Mouse (Mus musculus) embryonic facial prominence, embryonic 13.5 days (tissue): Measurements from ENCODE around the gene Fkbp1a. TPM values are rescaled to one million over a fixed set of nuclear protein-coding genes. Genes with fewer than 3 reads are reported as not detected.

ENCODE experiments used
- ATAC-seq: fragments of 200-750 bp; cut with Nextera tagmentation; 2 replicates; pipeline ENCODE4 v1.8.0; 2017; ENCODE audit warnings: low read depth; ENCODE audit not compliant: insufficient number of reproducible peaks, insufficient read depth, low FRiP score, low TSS enrichment
- H3K27ac ChIP-seq: fragments of 300-500 bp; sonication (generic); 2 replicates; pipeline ENCODE4 v1.5.1; 2015; ENCODE audit warnings: moderate library complexity, mild to moderate bottlenecking, inconsistent platforms
- H3K27me3 ChIP-seq: fragments of 300-500 bp; sonication (generic); 2 replicates; pipeline ENCODE4 v1.6.1; 2015; ENCODE audit warnings: mild to moderate bottlenecking, inconsistent platforms
- H3K36me3 ChIP-seq: fragments of 300-500 bp; sonication (generic); 2 replicates; pipeline ENCODE4 v1.6.1; 2015; ENCODE audit warnings: mild to moderate bottlenecking, inconsistent platforms
- H3K4me1 ChIP-seq: fragments of 300-500 bp; sonication (generic); 2 replicates; pipeline ENCODE4 v1.6.1; 2015; ENCODE audit warnings: inconsistent platforms
- H3K4me2 ChIP-seq: fragments of 300-500 bp; sonication (generic); 2 replicates; pipeline ENCODE4 v1.6.1; 2015; ENCODE audit warnings: moderate library complexity, mild to moderate bottlenecking, inconsistent platforms
- H3K4me3 ChIP-seq: fragments of 300-500 bp; sonication (generic); 2 replicates; pipeline ENCODE4 v1.5.1; 2015; ENCODE audit warnings: mild to moderate bottlenecking, inconsistent platforms
- H3K9ac ChIP-seq: fragments of 300-500 bp; sonication (generic); 2 replicates; pipeline ENCODE4 v1.6.1; 2015; ENCODE audit warnings: mild to moderate bottlenecking, inconsistent platforms
- H3K9me3 ChIP-seq: fragments of 300-500 bp; sonication (generic); 2 replicates; pipeline ENCODE4 v1.6.1; 2016; ENCODE audit warnings: inconsistent platforms
- WGBS: fragments of 180-500 bp; shearing (Covaris S2); methylation state at CpG from one replicate; pipeline ENCODE4 v1.1.7; 2015; ENCODE audit warnings: mixed read lengths; 5-methylcytosine and 5-hydroxymethylcytosine counted together
- polyA plus RNA-seq: library from polyadenylated mRNA; unstranded; fragments of >200 nt; fragmentation: Nextera tagmentation; extraction: Ambion mirVana; gene quantifications from 2 replicates; pipeline ENCODE4 v1.2.1, GENCODE M21; 2015

The Fkbp1a gene
- polyA plus RNA-seq, 1 experiment from 2014 or later, result 479 TPM

DNA sequence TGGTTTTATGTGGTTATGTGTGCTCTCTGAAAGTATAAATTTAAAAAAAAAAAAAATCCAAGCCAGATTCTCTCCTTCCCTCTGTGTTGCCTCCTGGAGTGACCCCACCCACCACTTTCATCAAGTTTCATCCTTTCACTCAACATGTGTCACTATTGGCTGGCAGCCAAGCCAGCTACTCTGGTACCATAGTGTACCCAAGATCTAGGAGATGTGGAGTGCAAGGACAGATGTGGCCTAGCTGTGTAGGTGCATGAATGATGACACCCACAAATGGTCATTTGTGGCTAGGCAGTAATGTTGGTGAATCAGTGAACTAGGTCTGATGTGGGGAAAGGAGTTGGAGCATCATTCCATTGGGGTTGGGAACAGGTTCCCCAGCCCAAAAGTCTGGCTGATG lies 13.1 kb upstream of the Fkbp1a start:
- H3K9me3 ChIP-seq, result no peaks in the 10 kb centered on the region
- H3K36me3 ChIP-seq, result no peaks in the 10 kb centered on the region
- H3K4me1 ChIP-seq, result no peaks in the 10 kb centered on the region
- no peak overlapping the region for H3K4me2 ChIP-seq
- ATAC-seq, result no peak
- H3K4me3 ChIP-seq, result no peak overlapping the region
- H3K27me3 ChIP-seq, result no peaks in the 10 kb centered on the region
- no peak overlapping the region for H3K9ac ChIP-seq
- no peak overlapping the region for H3K27ac ChIP-seq

DNA sequence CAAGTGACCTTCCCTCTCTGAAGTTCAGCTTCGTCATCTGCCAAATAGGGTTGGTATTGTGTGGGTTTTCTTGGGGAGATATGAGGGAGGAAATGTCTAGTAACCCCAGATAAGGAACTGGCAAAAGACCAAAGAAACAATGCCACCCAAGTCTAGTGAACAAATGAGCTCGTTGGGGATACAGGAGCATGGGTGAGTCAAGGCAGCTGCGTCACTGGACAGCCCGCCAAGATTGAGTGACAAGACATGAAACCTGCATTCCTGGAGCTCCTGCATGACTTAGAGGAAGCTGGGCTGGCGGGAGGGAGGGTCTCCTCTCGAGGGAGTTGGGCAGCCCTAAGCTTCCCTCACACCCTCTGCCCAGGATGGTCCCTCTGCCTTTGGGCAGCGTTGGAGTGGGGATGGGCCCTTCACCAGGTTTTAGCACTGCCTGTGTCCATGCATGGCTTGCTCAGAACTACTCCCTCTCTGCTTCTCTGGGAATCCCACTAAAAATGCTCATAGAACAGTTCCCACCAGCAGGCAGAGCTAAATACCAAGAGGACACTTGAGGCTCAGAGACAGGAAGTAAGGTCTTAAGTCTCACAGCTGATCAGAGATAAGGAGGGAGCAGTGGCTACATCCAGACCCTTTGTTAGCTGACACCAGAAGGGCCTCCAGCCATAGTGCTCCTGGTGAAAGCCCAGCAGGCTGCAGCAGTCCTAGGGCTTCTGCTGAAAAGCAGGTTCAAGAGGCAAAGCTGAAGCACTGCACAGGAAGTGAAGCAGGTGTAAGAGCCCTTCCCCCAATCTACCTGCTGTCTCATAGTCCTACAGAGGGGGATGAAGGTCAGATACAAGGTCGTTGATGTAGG lies 11.7 kb upstream of the Fkbp1a start:
- no peaks in the 10 kb centered on the region for H3K4me1 ChIP-seq
- no peak overlapping the region for H3K4me2 ChIP-seq
- H3K27ac ChIP-seq, result no peak overlapping the region
- no peak overlapping the region for H3K9ac ChIP-seq
- H3K4me3 ChIP-seq, result no peak overlapping the region
- 50% methylated on average over 8 of the region's 8 CpGs for WGBS
- ATAC-seq, result no peak
- no peaks in the 10 kb centered on the region for H3K27me3 ChIP-seq
- no peaks in the 10 kb centered on the region for H3K9me3 ChIP-seq
- H3K36me3 ChIP-seq, result no peaks in the 10 kb centered on the region

- Histone ChIP-seq H3K27me3 (no peaks in the 10 kb centered on the region), H3K36me3 (no peaks in the 10 kb centered on the region), H3K4me1 (peaks cover 6% of the 10 kb centered on the region; the same call in 1 of the 2 replicates), H3K4me3 (no peak overlapping the region), H3K27ac (no peak overlapping the region), H3K9me3 (no peaks in the 10 kb centered on the region), H3K4me2 (no peak overlapping the region), H3K9ac (no peak overlapping the region)
- 85% methylated on average over 6 of the region's 6 CpGs for WGBS
- ATAC-seq, result no peak
Observed at GRCm38 (mm10) chr2:151533632-151534031, 8.7 kb upstream of the Fkbp1a start.

- ATAC-seq, result no peak
- 68% methylated on average over 1 of the region's 1 CpGs for WGBS
- Histone ChIP-seq H3K9ac (0 out of 2 replicates have a peak overlapping the region, but pooled peaks have one; percentile 16), H3K4me1 (peaks cover 6% of the 10 kb centered on the region; the same call in 1 of the 2 replicates), H3K9me3 (no peaks in the 10 kb centered on the region), H3K4me3 (no peak overlapping the region), H3K4me2 (no peak overlapping the region), H3K27me3 (no peaks in the 10 kb centered on the region), H3K36me3 (no peaks in the 10 kb centered on the region), H3K27ac (peak overlapping the region; percentile 60; the same call in 1 of the 2 replicates)
Observed at GRCm38 (mm10) chr2:151535961-151536617, 6.2 kb upstream of the Fkbp1a start.

DNA sequence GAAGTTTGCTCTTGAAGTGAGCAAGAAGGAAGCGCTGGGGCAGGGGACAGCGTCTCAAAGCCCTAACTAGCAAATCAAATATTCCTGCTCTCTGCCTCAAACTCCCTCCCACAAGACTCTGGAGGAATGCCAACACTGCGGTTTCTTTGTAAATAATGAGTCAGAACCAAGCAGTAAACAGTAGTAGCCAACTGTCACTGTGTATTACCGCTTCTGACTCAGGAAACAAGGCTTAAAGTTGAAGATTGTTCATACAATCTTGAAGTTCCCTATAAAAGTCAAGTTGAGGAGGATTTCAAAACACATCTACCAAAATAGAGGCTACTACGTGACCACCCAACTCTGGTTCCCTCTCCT lies 5.7 kb upstream of the Fkbp1a start:
- WGBS, result 51% methylated on average over 5 of the region's 5 CpGs
- ATAC-seq, result no peak
- Histone ChIP-seq H3K4me2 (no peak overlapping the region), H3K27me3 (no peaks in the 10 kb centered on the region), H3K4me1 (peaks cover 9% of the 10 kb centered on the region), H3K36me3 (no peaks in the 10 kb centered on the region), H3K4me3 (no peak overlapping the region), H3K9me3 (no peaks in the 10 kb centered on the region), H3K9ac (0 out of 2 replicates have a peak overlapping the region, but pooled peaks have one; percentile 16), H3K27ac (peak overlapping the region; percentile 60; the same call in 1 of the 2 replicates)

- peaks cover 16% of the 10 kb centered on the region for H3K4me1 ChIP-seq
- H3K9me3 ChIP-seq, result no peaks in the 10 kb centered on the region
- H3K27ac ChIP-seq, result no peak overlapping the region
- H3K36me3 ChIP-seq, result no peaks in the 10 kb centered on the region
- ATAC-seq, result no peak
- no peak overlapping the region for H3K9ac ChIP-seq
- H3K4me3 ChIP-seq, result no peak overlapping the region
- WGBS, result 63% methylated on average over 4 of the region's 4 CpGs
- H3K4me2 ChIP-seq, result no peak overlapping the region
- H3K27me3 ChIP-seq, result no peaks in the 10 kb centered on the region
Observed at GRCm38 (mm10) chr2:151538646-151539045, 3.6 kb upstream of the Fkbp1a start.

DNA sequence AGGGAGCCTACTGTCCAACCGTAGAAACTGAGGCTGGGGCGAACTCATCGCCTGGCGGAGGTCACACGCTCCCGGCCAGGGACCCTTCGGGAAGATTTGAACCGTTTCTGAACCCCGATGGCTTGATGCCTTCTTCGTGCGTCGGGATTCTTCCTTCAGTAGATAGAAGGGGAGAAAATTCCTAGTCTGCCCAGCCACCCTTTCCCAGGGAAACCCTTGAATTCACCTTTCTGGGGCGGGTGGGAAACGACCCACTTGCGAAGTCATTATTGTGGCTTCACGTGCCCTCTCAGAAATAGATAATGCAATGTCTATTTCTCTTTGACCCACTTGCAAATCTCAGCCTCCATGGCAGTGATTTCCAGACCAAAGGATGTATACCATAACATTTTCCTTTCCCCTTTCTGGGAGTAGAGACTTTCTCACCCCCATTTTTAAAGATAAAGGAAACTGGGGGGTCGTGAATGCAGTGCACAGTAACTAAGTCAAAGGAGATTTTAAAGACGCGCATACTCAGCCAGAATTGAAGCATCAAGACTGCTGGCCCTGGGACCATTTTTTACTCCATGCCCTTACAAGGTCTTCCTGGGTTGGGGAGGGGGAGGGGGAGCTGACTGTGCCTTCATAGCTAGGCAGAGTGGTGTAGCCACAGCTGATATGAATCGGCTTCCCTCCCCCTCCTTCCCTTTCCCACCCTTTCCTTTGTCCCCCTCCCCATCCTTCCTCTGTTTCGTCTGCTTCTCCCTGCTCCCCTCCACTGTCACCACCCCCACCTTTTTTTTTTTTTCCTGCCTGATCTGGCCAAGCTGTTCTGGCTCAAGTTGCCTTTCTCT lies 996 bp downstream of the Fkbp1a start:
- Histone ChIP-seq H3K9me3 (no peaks in the 10 kb centered on the region), H3K4me1 (peaks cover 31% of the 10 kb centered on the region), H3K4me3 (peak overlapping the region; percentile 98), H3K27ac (peak overlapping the region; percentile 86), H3K36me3 (peaks cover 38% of the 10 kb centered on the region), H3K4me2 (peak overlapping the region; percentile 76), H3K27me3 (no peaks in the 10 kb centered on the region), H3K9ac (peak overlapping the region; percentile 93)
- no peak for ATAC-seq
- 1% methylated on average over 21 of the region's 21 CpGs for WGBS

DNA sequence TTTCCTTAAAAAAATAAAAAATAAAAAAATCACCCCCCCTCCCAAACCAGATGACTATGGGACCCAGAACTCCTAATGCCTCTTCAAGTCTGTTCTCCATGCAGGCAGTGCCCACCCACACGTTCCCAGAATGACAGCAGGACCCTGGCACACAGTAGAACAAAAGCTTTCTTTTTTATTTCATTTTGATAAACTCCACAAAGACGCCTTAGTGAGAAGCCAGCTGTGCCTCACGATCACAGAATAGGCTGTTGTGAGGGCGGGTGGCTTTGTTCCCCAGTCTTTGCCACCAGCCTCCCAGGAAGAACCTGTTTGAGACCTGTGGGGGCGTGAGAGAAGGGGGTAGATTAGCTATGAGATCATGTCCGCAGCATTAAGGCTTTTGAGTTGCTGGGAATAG lies 2.4 kb downstream of the Fkbp1a start:
- peak overlapping the region; percentile 76 for H3K4me2 ChIP-seq
- no peaks in the 10 kb centered on the region for H3K9me3 ChIP-seq
- no peak overlapping the region for H3K27ac ChIP-seq
- ATAC-seq, result no peak
- peak overlapping the region; percentile 32; the same call in 1 of the 2 replicates for H3K9ac ChIP-seq
- H3K36me3 ChIP-seq, result peaks cover 49% of the 10 kb centered on the region
- H3K4me1 ChIP-seq, result peaks cover 31% of the 10 kb centered on the region
- 65% methylated on average over 6 of the region's 6 CpGs for WGBS
- peak overlapping the region; percentile 98; the same call in 1 of the 2 replicates for H3K4me3 ChIP-seq
- H3K27me3 ChIP-seq, result no peaks in the 10 kb centered on the region

- Histone ChIP-seq H3K27ac (no peak overlapping the region), H3K4me1 (peaks cover 28% of the 10 kb centered on the region), H3K27me3 (no peaks in the 10 kb centered on the region), H3K4me2 (no peak overlapping the region), H3K9ac (no peak overlapping the region), H3K4me3 (no peak overlapping the region), H3K9me3 (no peaks in the 10 kb centered on the region), H3K36me3 (peaks cover 66% of the 10 kb centered on the region)
- 87% methylated on average over 4 of the region's 4 CpGs for WGBS
- ATAC-seq, result no peak
Observed at GRCm38 (mm10) chr2:151546571-151546970, 4.3 kb downstream of the Fkbp1a start.

DNA sequence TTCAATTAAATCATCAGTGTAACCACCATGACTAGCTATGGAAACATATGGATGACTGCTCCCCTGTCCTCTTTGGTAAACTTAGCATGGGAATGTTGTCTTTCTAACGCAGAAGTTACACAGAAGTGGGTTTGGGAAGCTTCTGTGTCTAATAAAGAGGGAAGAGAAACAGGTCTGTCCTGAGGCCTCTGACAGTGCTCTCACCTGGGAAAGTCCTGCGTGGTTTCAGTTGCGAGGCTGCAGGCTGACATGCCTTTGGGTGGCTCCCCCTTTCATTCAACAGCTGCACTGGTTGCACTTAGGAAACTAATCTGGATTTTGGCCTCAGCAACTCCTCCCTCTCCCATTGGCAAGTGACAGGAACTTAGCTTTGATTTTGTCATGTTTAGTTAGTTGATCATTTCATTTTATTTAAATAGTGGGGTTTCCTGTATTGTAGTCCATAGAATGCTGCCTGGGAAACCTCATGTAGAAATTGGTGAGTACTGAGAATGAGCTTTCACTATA lies 7.4 kb downstream of the Fkbp1a start:
- H3K27me3 ChIP-seq, result no peaks in the 10 kb centered on the region

More for the DNA sequence above, 7.4 kb downstream of the Fkbp1a start:
- no peak overlapping the region for H3K9ac ChIP-seq
- ATAC-seq, result no peak
- no peaks in the 10 kb centered on the region for H3K9me3 ChIP-seq
- peaks cover 90% of the 10 kb centered on the region for H3K36me3 ChIP-seq
- WGBS, result 86% methylated on average over 3 of the region's 3 CpGs
- no peak overlapping the region for H3K4me3 ChIP-seq
- peaks cover 10% of the 10 kb centered on the region for H3K4me1 ChIP-seq
- no peak overlapping the region for H3K27ac ChIP-seq
- no peak overlapping the region for H3K4me2 ChIP-seq
